Mouse (Mus musculus) liver, embryonic 14.5 days (tissue): ENCODE data around the gene Cks1b. TPM values are rescaled to one million over a fixed set of nuclear protein-coding genes. Genes with fewer than 3 reads are reported as not detected.

Source experiments
- ATAC-seq: fragments of 200-750 bp; cut with Nextera tagmentation; 2 replicates; pipeline ENCODE4 v1.8.0; 2017; ENCODE audit warnings: moderate number of reproducible peaks, mild to moderate bottlenecking, moderate library complexity; ENCODE audit not compliant: insufficient read depth
- DNase-seq, 3 experiments: peaks; one replicate each; pipeline ENCODE4 v3.0.0-alpha.2; 2012 to 2013; ENCODE audit warnings: low read depth in 3 of 3, low spot score in 3 of 3
- H3K27ac ChIP-seq: fragments of 300-500 bp; sonication (generic); 2 replicates; pipeline ENCODE4 v1.5.1; 2014; ENCODE audit warnings: moderate library complexity, mild to moderate bottlenecking, control low read depth, inconsistent platforms
- H3K27me3 ChIP-seq: fragments of 300-500 bp; sonication (generic); 2 replicates; pipeline ENCODE4 v1.6.1; 2014; ENCODE audit warnings: mild to moderate bottlenecking, low read length, moderate library complexity; ENCODE audit not compliant: control insufficient read depth, insufficient read depth
- H3K36me3 ChIP-seq: fragments of 300-500 bp; sonication (generic); replicated peaks from 2 replicates; pipeline ENCODE4 v1.6.1; 2014; ENCODE audit warnings: low read depth; ENCODE audit not compliant: control insufficient read depth, insufficient read depth
- H3K4me1 ChIP-seq, 2 experiments: fragments of 200-500 bp in 1 of 2; fragments of 300-500 bp in 1 of 2; sonication (generic) in 1 of 2; replicated peaks; 2 replicates each; pipeline ENCODE4 v1.6.1; 2012 to 2014; ENCODE audit warnings: antibody characterized with exemption in 1 of 2, inconsistent platforms in 1 of 2, low read length in 1 of 2; ENCODE audit not compliant: control insufficient read depth in 2 of 2, insufficient read depth in 2 of 2
- H3K4me2 ChIP-seq: fragments of 300-500 bp; sonication (generic); 2 replicates; pipeline ENCODE4 v1.6.1; 2014; ENCODE audit warnings: low read depth, mild to moderate bottlenecking, control low read depth, moderate library complexity
- H3K4me3 ChIP-seq, 2 experiments: fragments of 200-500 bp in 1 of 2; fragments of 300-500 bp in 1 of 2; sonication (generic) in 1 of 2; 2 replicates each; pipeline ENCODE4 v1.5.1; 2012 to 2014; ENCODE audit warnings: low read depth in 2 of 2, low read length in 2 of 2, mild to moderate bottlenecking in 2 of 2, control low read depth in 1 of 2, inconsistent platforms in 1 of 2, moderate library complexity in 1 of 2; ENCODE audit not compliant: insufficient read depth in 1 of 2
- H3K9ac ChIP-seq: fragments of 300-500 bp; sonication (generic); replicated peaks from 2 replicates; pipeline ENCODE4 v1.6.1; 2014; ENCODE audit warnings: mild to moderate bottlenecking, control low read depth, moderate library complexity
- H3K9me3 ChIP-seq: fragments of 300-500 bp; sonication (generic); 2 replicates; pipeline ENCODE4 v1.6.1; 2016; ENCODE audit warnings: low read length, mixed read lengths; ENCODE audit not compliant: control insufficient read depth
- CTCF ChIP-seq: IDR thresholded peaks from 2 replicates; pipeline ENCODE4 v1.5.1; 2016; ENCODE audit warnings: antibody characterized with exemption, low read depth, control low read depth
- EP300 ChIP-seq: IDR thresholded peaks from 2 replicates; pipeline ENCODE4 v1.6.1; 2016; ENCODE audit warnings: antibody characterized with exemption, low read depth
- WGBS: fragments of 180-500 bp; shearing (Covaris S2); extraction: QIAGEN DNeasy Blood & Tissue Kit; methylation state at CpG from one replicate; pipeline ENCODE4 v1.1.7; 2014; ENCODE audit not compliant: insufficient replicate concordance; 5-methylcytosine and 5-hydroxymethylcytosine counted together
- polyA plus RNA-seq, 2 experiments: library from polyadenylated mRNA; depleted of rRNA in 1 of 2; stranded (reverse) in 1 of 2; unstranded in 1 of 2; fragments of >200 nt; fragmentation: Nextera tagmentation in 1 of 2; extraction: Ambion mirVana in 1 of 2; gene quantifications; 2 replicates each; pipeline versions ENCODE4 v1.2.1 to v1.2.3; 2012 to 2014

Cks1b gene
- polyA plus RNA-seq, 2 experiments = 133 to 295 TPM

GRCm38 (mm10) chr3:89380291-89380690 is 37.9 kb downstream of the Cks1b start:
- Histone ChIP-seq H3K27me3 (no peaks in the 10 kb centered on the region), H3K4me2 (no peak overlapping the region), H3K9ac (no peak overlapping the region), H3K27ac (no peak overlapping the region), H3K9me3 (no peaks in the 10 kb centered on the region), H3K36me3 (no peaks in the 10 kb centered on the region), H3K4me1 (peaks cover 0 to 2% of the 10 kb centered on the region in 2 experiments; a peak in 1 of 4 replicates), H3K4me3 (no peak overlapping the region)
- DNase-seq (no peak), ATAC-seq (no peak)
- no peak for TF ChIP-seq CTCF
- TF ChIP-seq EP300 = no peak
- WGBS = 83% methylated on average over 14 of the region's 14 CpGs

DNA sequence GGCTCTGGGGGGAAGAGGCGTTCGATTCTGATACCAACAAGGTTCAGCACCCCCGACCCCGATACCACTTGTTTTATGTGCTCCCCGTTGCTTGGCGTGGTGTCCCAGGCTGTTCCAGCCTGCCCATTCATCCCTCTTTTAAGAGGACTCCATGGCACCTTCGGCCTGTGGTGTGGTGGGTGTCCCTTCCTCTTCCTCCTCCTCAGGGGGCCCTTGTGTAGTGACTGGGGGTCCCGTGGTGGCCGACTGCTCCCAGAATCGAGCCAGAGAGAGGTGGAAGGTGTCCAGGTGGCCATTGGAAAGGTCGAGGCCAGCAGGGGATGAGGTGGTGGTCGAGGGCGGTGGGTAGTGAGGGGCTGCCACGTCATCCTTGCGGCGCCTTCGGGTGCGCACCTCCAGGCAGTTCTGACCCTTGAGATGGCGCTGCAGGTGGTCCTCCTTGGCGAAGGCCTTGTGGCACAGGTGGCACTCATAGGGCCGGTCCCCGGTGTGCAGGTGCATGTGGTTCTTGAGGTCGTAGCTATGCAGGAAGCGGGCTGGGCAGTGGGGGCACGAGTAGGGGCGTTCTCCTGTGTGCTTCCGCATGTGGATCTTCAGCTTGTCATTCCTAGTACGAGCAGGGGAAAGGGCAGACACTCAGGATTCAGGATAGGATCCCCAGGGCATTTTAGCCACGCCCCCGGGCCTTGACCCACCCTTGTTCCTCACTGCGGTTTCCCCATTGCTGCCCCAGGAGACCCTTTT is 38.6 kb downstream of the Cks1b start:
- 71% methylated on average over 31 of the region's 31 CpGs for WGBS
- TF ChIP-seq EP300 (no peak), CTCF (no peak)
- ATAC-seq (no peak), DNase-seq (no peak)
- H3K27me3 ChIP-seq = no peaks in the 10 kb centered on the region
- H3K4me2 ChIP-seq = no peak overlapping the region
- H3K27ac ChIP-seq = no peak overlapping the region
- H3K36me3 ChIP-seq = no peaks in the 10 kb centered on the region
- no peak overlapping the region for H3K4me3 ChIP-seq
- no peaks in the 10 kb centered on the region for H3K9me3 ChIP-seq
- H3K9ac ChIP-seq = no peak overlapping the region
- peaks cover 0 to 2% of the 10 kb centered on the region in 2 experiments; a peak in 1 of 4 replicates for H3K4me1 ChIP-seq

- no peak overlapping the region for H3K27ac ChIP-seq
Observed at GRCm38 (mm10) chr3:89378394-89379067, 39.7 kb downstream of the Cks1b start.

GRCm38 (mm10) chr3:89377831-89378230 is 40.4 kb downstream of the Cks1b start:
- DNase-seq = no peak
- Histone ChIP-seq H3K27me3 (no peaks in the 10 kb centered on the region), H3K4me1 (peaks cover 2 to 6% of the 10 kb centered on the region in 2 experiments; a peak in 2 of 4 replicates), H3K4me3 (no peak overlapping the region), H3K9ac (no peak overlapping the region), H3K36me3 (no peaks in the 10 kb centered on the region), H3K4me2 (no peak overlapping the region), H3K27ac (no peak overlapping the region), H3K9me3 (no peaks in the 10 kb centered on the region)
- ATAC-seq = no peak
- no peak for TF ChIP-seq CTCF
- TF ChIP-seq EP300 = no peak
- 71% methylated on average over 4 of the region's 4 CpGs for WGBS

More at GRCm38 (mm10) chr3:89378394-89379067, 39.7 kb downstream of the Cks1b start:
- Histone ChIP-seq H3K36me3 (no peaks in the 10 kb centered on the region), H3K9me3 (no peaks in the 10 kb centered on the region), H3K4me2 (peak overlapping the region; percentile 51), H3K4me3 (peak overlapping the region; percentile 39 to 41; a peak in 3 of 4 replicates), H3K4me1 (peaks cover 2 to 4% of the 10 kb centered on the region in 2 experiments; a peak in 2 of 4 replicates), H3K9ac (no peak overlapping the region), H3K27me3 (no peaks in the 10 kb centered on the region)
- no peak for TF ChIP-seq EP300
- TF ChIP-seq CTCF = peak; percentile 92
- ATAC-seq (peak; percentile 69), DNase-seq (no peak)
- WGBS = 5% methylated on average over 29 of the region's 29 CpGs

GRCm38 (mm10) chr3:89373581-89374231 is 44.5 kb downstream of the Cks1b start:
- Histone ChIP-seq H3K9me3 (no peaks in the 10 kb centered on the region), H3K4me2 (no peak overlapping the region), H3K4me1 (peaks cover 0 to 6% of the 10 kb centered on the region in 2 experiments; a peak in 2 of 4 replicates), H3K9ac (no peak overlapping the region; the same call in 1 of the 2 replicates), H3K27me3 (no peaks in the 10 kb centered on the region), H3K36me3 (no peaks in the 10 kb centered on the region), H3K4me3 (no peak overlapping the region), H3K27ac (no peak overlapping the region)
- 32% methylated on average over 5 of the region's 5 CpGs for WGBS
- DNase-seq = no peak
- TF ChIP-seq EP300 = no peak
- no peak for TF ChIP-seq CTCF
- ATAC-seq = no peak
